Mouse (Mus musculus): ENCODE results near the gene Rpl3.

DNA sequence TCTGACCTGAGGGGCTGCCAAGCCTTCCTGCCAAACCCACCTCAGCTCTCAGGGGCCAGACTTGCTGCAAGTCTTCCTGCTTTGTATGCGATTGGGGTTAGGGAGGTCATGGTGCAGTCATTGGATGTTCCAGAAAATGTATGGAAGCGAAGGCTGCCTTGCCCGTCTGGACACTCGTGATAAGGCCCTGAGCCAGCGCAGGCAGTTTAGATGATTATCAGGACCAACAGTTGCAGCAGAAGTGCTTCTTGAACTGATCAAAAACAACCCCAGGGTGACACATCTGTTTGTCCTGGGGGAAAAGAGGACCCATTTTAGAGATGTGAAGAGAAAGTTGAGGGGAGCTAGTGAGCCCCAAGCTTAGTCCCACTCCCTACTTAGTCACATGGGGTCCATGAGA is 39.0 kb upstream of the Rpl3 start:
- TF ChIP-seq CTCF (IDR thresholded peaks at IDR 0.05; ENCODE audit: low read depth, low read length) (no peak), POLR2A (IDR thresholded peaks at IDR 0.05; ENCODE audit: extremely low read depth, insufficient read depth, low read length) (no peak)

All from liver, adult 2 months (tissue).